Mouse (Mus musculus) limb, embryonic 10.5 days (tissue): ENCODE data around the gene Adcy1. TPM values are rescaled to one million over a fixed set of nuclear protein-coding genes. Genes with fewer than 3 reads are reported as not detected.

Experiments used
- DNase-seq: peaks from one replicate; pipeline ENCODE4 v3.0.0-alpha.2; 2017; ENCODE audit warnings: low spot score
- H3K27ac ChIP-seq: fragments of 300-500 bp; sonication (generic); 2 replicates; pipeline ENCODE4 v1.5.1; 2016; ENCODE audit warnings: mild to moderate bottlenecking
- H3K27me3 ChIP-seq: fragments of 300-500 bp; sonication (generic); 2 replicates; pipeline ENCODE4 v1.6.1; 2016; ENCODE audit warnings: low read depth, mild to moderate bottlenecking; ENCODE audit not compliant: poor library complexity, severe bottlenecking
- H3K36me3 ChIP-seq: fragments of 300-500 bp; sonication (generic); 2 replicates; pipeline ENCODE4 v1.6.1; 2016; ENCODE audit warnings: mild to moderate bottlenecking, moderate library complexity
- H3K4me1 ChIP-seq: fragments of 300-500 bp; sonication (generic); 2 replicates; pipeline ENCODE4 v1.6.1; 2016
- H3K4me3 ChIP-seq: fragments of 300-500 bp; sonication (generic); 2 replicates; pipeline ENCODE4 v1.5.1; 2016; ENCODE audit warnings: mild to moderate bottlenecking, moderate library complexity
- H3K9me3 ChIP-seq: fragments of 300-500 bp; sonication (generic); replicated peaks from 2 replicates; pipeline ENCODE4 v1.6.1; 2016; ENCODE audit warnings: mild to moderate bottlenecking
- WGBS: fragments of 180-500 bp; shearing (Covaris S2); methylation state at CpG from one replicate; pipeline ENCODE4 v1.1.7; 2016; 5-methylcytosine and 5-hydroxymethylcytosine counted together
- polyA plus RNA-seq: library from polyadenylated mRNA; unstranded; fragments of >200 nt; fragmentation: Nextera tagmentation; extraction: Ambion mirVana; gene quantifications from 2 replicates; pipeline ENCODE4 v1.2.1, GENCODE M21; 2016

Gene Adcy1
- polyA plus RNA-seq, 1 experiment from 2014 or later: 0.61 TPM

- H3K9me3 ChIP-seq: no peaks in the 10 kb centered on the region
- H3K36me3 ChIP-seq: no peaks in the 10 kb centered on the region
- H3K27ac ChIP-seq: no peak overlapping the region
- 74% methylated on average over 4 of the region's 4 CpGs for WGBS
- no peak for DNase-seq
- no peaks in the 10 kb centered on the region for H3K4me1 ChIP-seq
- no peaks in the 10 kb centered on the region for H3K27me3 ChIP-seq
- H3K4me3 ChIP-seq: no peak overlapping the region
Observed at GRCm38 (mm10) chr11:7178724-7179123, 115.4 kb downstream of the Adcy1 start.

- 93% methylated on average over 2 of the region's 2 CpGs for WGBS
- Histone ChIP-seq H3K4me1 (no peaks in the 10 kb centered on the region), H3K27me3 (no peaks in the 10 kb centered on the region), H3K36me3 (no peaks in the 10 kb centered on the region), H3K9me3 (no peaks in the 10 kb centered on the region), H3K4me3 (no peak overlapping the region), H3K27ac (no peak overlapping the region)
- no peak for DNase-seq
Observed at GRCm38 (mm10) chr11:7179276-7179675, 116.0 kb downstream of the Adcy1 start.

- WGBS: 71% methylated on average over 8 of the region's 8 CpGs
- Histone ChIP-seq H3K4me3 (no peak overlapping the region), H3K36me3 (no peaks in the 10 kb centered on the region), H3K27me3 (no peaks in the 10 kb centered on the region), H3K4me1 (peaks cover 10% of the 10 kb centered on the region), H3K9me3 (no peaks in the 10 kb centered on the region), H3K27ac (no peak overlapping the region)
- DNase-seq: no peak
Observed at GRCm38 (mm10) chr11:7182409-7183042, 119.2 kb downstream of the Adcy1 start.

- no peak overlapping the region for H3K27ac ChIP-seq
- whole genome bisulfite sequencing: 22% methylated on average over 1 of the region's 1 CpGs
Observed at GRCm38 (mm10) chr11:7184420-7184819, 121.1 kb downstream of the Adcy1 start.

GRCm38 (mm10) chr11:7187472-7187871, 124.2 kb downstream of the Adcy1 start:
- 36% methylated on average over 8 of the region's 8 CpGs for WGBS
- Histone ChIP-seq H3K4me1 (peaks cover 14% of the 10 kb centered on the region), H3K4me3 (no peak overlapping the region), H3K27ac (no peak overlapping the region), H3K27me3 (no peaks in the 10 kb centered on the region), H3K36me3 (no peaks in the 10 kb centered on the region), H3K9me3 (no peaks in the 10 kb centered on the region)
- no peak for DNase-seq

More at GRCm38 (mm10) chr11:7184420-7184819, 121.1 kb downstream of the Adcy1 start:
- peaks cover 11% of the 10 kb centered on the region for H3K4me1 ChIP-seq
- H3K27me3 ChIP-seq: no peaks in the 10 kb centered on the region
- no peaks in the 10 kb centered on the region for H3K9me3 ChIP-seq
- no peaks in the 10 kb centered on the region for H3K36me3 ChIP-seq
- no peak overlapping the region for H3K4me3 ChIP-seq
- DNase-seq: no peak

GRCm38 (mm10) chr11:7188469-7188868, 125.2 kb downstream of the Adcy1 start, which contains the start of gene Gm11985:
TSS of gene Gm11985 (minus strand) at chr11:7188569.
- no peaks in the 10 kb centered on the region for H3K36me3 ChIP-seq
- DNase-seq: no peak
- H3K9me3 ChIP-seq: no peaks in the 10 kb centered on the region
- WGBS: 90% methylated on average over 13 of the region's 13 CpGs
- H3K4me1 ChIP-seq: peaks cover 14% of the 10 kb centered on the region
- no peak within 1 kb of the TSS for H3K4me3 ChIP-seq
- H3K27ac ChIP-seq: no peak within 1 kb of the TSS
- H3K27me3 ChIP-seq: no peaks in the 10 kb centered on the region

GRCm38 (mm10) chr11:7192710-7193109, 129.4 kb downstream of the Adcy1 start:
- peaks cover 9% of the 10 kb centered on the region; the same call in 1 of the 2 replicates for H3K4me1 ChIP-seq
- 57% methylated on average over 6 of the region's 6 CpGs for WGBS
- no peaks in the 10 kb centered on the region for H3K27me3 ChIP-seq
- no peaks in the 10 kb centered on the region for H3K36me3 ChIP-seq
- H3K9me3 ChIP-seq: no peaks in the 10 kb centered on the region
- DNase-seq: no peak
- H3K4me3 ChIP-seq: no peak overlapping the region
- no peak overlapping the region for H3K27ac ChIP-seq

- H3K36me3 ChIP-seq: no peaks in the 10 kb centered on the region
- H3K4me1 ChIP-seq: peaks cover 11% of the 10 kb centered on the region; the same call in 1 of the 2 replicates
- H3K27me3 ChIP-seq: no peaks in the 10 kb centered on the region
- DNase-seq: no peak
- WGBS: 66% methylated on average over 9 of the region's 9 CpGs
- H3K4me3 ChIP-seq: no peak overlapping the region
- no peak overlapping the region for H3K27ac ChIP-seq
- no peaks in the 10 kb centered on the region for H3K9me3 ChIP-seq
Observed at GRCm38 (mm10) chr11:7193134-7193533, 129.8 kb downstream of the Adcy1 start.

- WGBS: 93% methylated on average over 10 of the region's 10 CpGs
- DNase-seq: no peak
- H3K27me3 ChIP-seq: no peaks in the 10 kb centered on the region
Observed at GRCm38 (mm10) chr11:7194432-7195311, 131.4 kb downstream of the Adcy1 start.

GRCm38 (mm10) chr11:7195312-7195685, 132.0 kb downstream of the Adcy1 start:
- H3K4me3 ChIP-seq: no peak overlapping the region
- H3K36me3 ChIP-seq: no peaks in the 10 kb centered on the region
- no peak for DNase-seq
- 93% methylated on average over 4 of the region's 4 CpGs for WGBS
- H3K4me1 ChIP-seq: 0 out of 2 replicates have a peak, but pooled peaks cover 8% of the 10 kb centered on the region
- no peaks in the 10 kb centered on the region for H3K27me3 ChIP-seq
- H3K9me3 ChIP-seq: no peaks in the 10 kb centered on the region
- H3K27ac ChIP-seq: no peak overlapping the region

More at GRCm38 (mm10) chr11:7194432-7195311, 131.4 kb downstream of the Adcy1 start:
- H3K4me3 ChIP-seq: no peak overlapping the region
- no peaks in the 10 kb centered on the region for H3K36me3 ChIP-seq
- H3K9me3 ChIP-seq: no peaks in the 10 kb centered on the region
- H3K27ac ChIP-seq: no peak overlapping the region
- peaks cover 11% of the 10 kb centered on the region; the same call in 1 of the 2 replicates for H3K4me1 ChIP-seq

GRCm38 (mm10) chr11:7197491-7197941, 134.2 kb downstream of the Adcy1 start, which contains the start of gene Igfbp1:
TSS of gene Igfbp1 (plus strand) at chr11:7197782.
- Histone ChIP-seq H3K27me3 (no peaks in the 10 kb centered on the region), H3K4me1 (0 out of 2 replicates have a peak, but pooled peaks cover 8% of the 10 kb centered on the region), H3K9me3 (no peaks in the 10 kb centered on the region), H3K36me3 (no peaks in the 10 kb centered on the region), H3K27ac (peak within 1 kb of the TSS; percentile 11; the same call in 1 of the 2 replicates), H3K4me3 (no peak within 1 kb of the TSS)
- 71% methylated on average over 12 of the region's 12 CpGs for WGBS
- DNase-seq: no peak

GRCm38 (mm10) chr11:7198006-7198405, 134.7 kb downstream of the Adcy1 start:
- Histone ChIP-seq H3K9me3 (no peaks in the 10 kb centered on the region), H3K36me3 (no peaks in the 10 kb centered on the region), H3K27ac (peak overlapping the region; percentile 11; the same call in 1 of the 2 replicates), H3K27me3 (no peaks in the 10 kb centered on the region), H3K4me3 (no peak overlapping the region), H3K4me1 (0 out of 2 replicates have a peak, but pooled peaks cover 8% of the 10 kb centered on the region)
- WGBS: 92% methylated on average over 19 of the region's 19 CpGs
- DNase-seq: no peak
